Mouse (Mus musculus): ENCODE measurements around the gene Fam102b.

- TF ChIP-seq CTCF (IDR thresholded peaks at IDR 0.05; ENCODE audit: extremely low read depth, insufficient read depth, low read length) (no peak), POLR2A (IDR thresholded peaks at IDR 0.05; ENCODE audit: extremely low read depth, insufficient read depth, low read length) (no peak)
Measured at GRCm38 (mm10) chr3:109051946-109052331, 24.5 kb upstream of the Fam102b start.
